Mouse (Mus musculus): Measurements from ENCODE around the gene Kmt2c. TPM values are rescaled to one million over a fixed set of nuclear protein-coding genes. Genes with fewer than 3 reads are reported as not detected.
"Not testable (repeated sequence)": the region's sequence is repeated elsewhere in the genome, so short reads cannot be mapped to it uniquely, and the experiment has no call there.

Kmt2c gene
- polyA plus RNA-seq, 1 experiment: 15.4 TPM

- peaks cover 5% of the 10 kb centered on the region for H3K4me1 ChIP-seq (ENCODE audit: control insufficient read depth, insufficient read depth, insufficient read length, low read length)
- H3K4me3 ChIP-seq (ENCODE audit: insufficient read depth, low read depth, low read length): peak overlapping the region; percentile 88
- H3K27ac ChIP-seq (replicated peaks; ENCODE audit: low read depth, low read length): peak overlapping the region; percentile 64
These were observed 1.2 kb downstream of the Kmt2c start for GRCm38 (mm10) chr5:25497369-25497719.

DNA sequence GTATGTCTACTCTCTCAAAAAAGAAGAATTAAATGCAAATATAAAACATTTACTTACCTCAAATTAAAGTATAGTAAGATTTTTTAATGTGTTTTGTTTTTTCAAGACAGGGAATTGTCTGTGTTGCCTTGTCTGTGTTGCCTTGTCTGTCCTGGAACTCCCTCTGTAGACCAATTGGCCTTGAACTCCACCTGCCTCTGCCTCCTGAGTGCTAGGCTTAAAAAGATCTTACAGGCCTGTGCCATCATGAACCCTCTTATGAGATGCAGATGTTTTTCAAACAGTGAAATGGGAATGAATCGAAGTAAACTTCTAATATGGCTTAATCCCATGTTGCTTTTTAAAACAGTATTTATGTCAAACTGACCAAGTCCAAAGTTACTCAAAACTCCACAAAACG is 1.9 kb downstream of the Kmt2c start:
- Histone ChIP-seq H3K4me3 (ENCODE audit: insufficient read depth, low read depth, low read length) (no peak overlapping the region), H3K27ac (replicated peaks; ENCODE audit: low read depth, low read length) (no peak overlapping the region)

GRCm38 (mm10) chr5:25478863-25479262 is 19.7 kb downstream of the Kmt2c start:
- no peak overlapping the region for H3K27ac ChIP-seq (replicated peaks; ENCODE audit: low read depth, low read length)
- no peak overlapping the region for H3K4me3 ChIP-seq (ENCODE audit: insufficient read depth, low read depth, low read length)
- peaks cover 2% of the 10 kb centered on the region; the same call in 1 of the 2 replicates for H3K4me1 ChIP-seq (ENCODE audit: control insufficient read depth, insufficient read depth, insufficient read length, low read length)

More for the DNA sequence above, 1.9 kb downstream of the Kmt2c start:
- peaks cover 8% of the 10 kb centered on the region for H3K4me1 ChIP-seq (ENCODE audit: control insufficient read depth, insufficient read depth, insufficient read length, low read length)

DNA sequence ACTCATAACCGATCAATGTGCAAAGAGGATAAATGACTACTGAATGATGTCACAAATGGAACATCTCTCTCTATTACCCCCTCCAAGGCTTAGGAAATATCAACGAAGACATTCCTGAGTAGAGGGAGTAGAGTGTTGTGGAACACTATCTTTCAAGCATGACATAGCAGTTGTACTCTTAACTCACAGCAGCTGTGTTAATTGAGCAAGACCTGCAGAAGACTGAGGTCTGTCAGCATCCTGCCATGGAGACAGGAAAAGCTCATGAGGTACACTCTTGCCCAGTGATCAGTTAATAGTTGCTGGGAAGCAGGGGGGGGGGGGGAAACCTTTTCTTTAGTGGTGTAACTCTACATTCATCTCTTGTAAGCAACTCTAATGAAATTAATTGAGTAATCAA is 22.8 kb downstream of the Kmt2c start:
- peaks cover 3% of the 10 kb centered on the region; the same call in 1 of the 2 replicates for H3K4me1 ChIP-seq (ENCODE audit: control insufficient read depth, insufficient read depth, insufficient read length, low read length)
- no peak overlapping the region for H3K4me3 ChIP-seq (ENCODE audit: insufficient read depth, low read depth, low read length)
- H3K27ac ChIP-seq (replicated peaks; ENCODE audit: low read depth, low read length): no peak overlapping the region

DNA sequence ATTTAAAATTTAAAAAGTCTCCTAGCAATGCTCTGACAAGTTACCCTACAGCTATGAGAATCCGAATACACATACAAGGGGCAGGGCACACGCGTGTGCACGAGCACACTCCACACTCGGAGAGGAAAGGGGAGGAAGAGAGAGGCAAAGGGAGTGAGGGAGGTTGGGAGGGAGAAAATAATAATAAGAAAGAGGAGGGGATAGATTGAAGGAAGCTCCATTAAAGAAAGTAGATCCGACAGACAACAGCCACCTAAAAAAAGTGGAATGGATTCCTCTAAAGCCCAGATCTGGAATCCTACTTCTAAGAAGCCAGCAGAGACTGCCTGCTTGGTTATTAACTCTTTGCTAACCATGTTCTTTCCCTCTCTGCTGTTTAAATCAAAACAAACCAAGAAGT is 26.5 kb downstream of the Kmt2c start:
- peaks cover 3% of the 10 kb centered on the region; the same call in 1 of the 2 replicates for H3K4me1 ChIP-seq (ENCODE audit: control insufficient read depth, insufficient read depth, insufficient read length, low read length)
- no peak overlapping the region for H3K27ac ChIP-seq (replicated peaks; ENCODE audit: low read depth, low read length)
- peak overlapping the region; percentile 38 for H3K4me3 ChIP-seq (ENCODE audit: insufficient read depth, low read depth, low read length)

DNA sequence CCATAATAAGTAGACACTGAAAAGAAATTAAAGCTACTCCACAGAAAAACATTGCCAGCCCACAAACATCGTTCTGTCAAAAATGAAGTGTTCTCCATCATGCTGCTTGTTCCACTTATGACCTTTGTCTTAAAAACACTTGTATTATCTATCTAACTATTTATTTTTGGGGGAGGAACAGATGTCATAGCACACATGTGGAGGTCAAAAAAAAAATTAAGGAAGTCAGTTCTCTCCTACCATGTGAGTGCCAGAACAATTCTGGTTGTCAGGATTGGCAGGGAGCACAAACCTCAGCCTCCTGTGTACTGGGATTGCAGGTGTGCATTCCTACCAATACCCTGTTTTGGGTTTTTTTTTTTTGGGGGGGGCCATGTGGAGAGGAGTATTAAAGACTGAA is 36.6 kb downstream of the Kmt2c start:
- H3K4me1 ChIP-seq (ENCODE audit: control insufficient read depth, insufficient read depth, insufficient read length, low read length): peaks cover 5% of the 10 kb centered on the region
- H3K27ac ChIP-seq (replicated peaks; ENCODE audit: low read depth, low read length): no peak overlapping the region
- no peak overlapping the region for H3K4me3 ChIP-seq (ENCODE audit: insufficient read depth, low read depth, low read length)

DNA sequence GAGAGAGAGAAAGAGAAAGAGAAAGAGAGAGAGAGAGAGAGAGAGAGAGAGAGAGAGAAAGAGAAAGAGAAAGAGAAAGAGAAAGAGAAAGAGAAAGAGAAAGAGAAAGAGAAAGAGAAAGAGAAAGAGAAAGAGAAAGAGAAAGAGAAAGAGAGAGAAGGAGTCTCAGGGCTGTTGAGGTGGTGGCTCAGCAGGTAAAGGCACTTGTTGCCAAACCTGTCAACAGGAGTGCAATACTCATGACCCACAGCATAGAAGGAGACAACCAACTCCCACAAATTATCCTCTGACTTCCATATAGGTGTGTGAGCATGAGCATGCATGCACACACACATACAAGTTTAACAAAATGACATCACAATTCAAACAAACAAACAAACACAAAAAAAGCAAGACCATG is 43.2 kb downstream of the Kmt2c start:
- H3K27ac ChIP-seq (replicated peaks; ENCODE audit: low read depth, low read length); H3K4me1 ChIP-seq (ENCODE audit: control insufficient read depth, insufficient read depth, insufficient read length, low read length); H3K4me3 ChIP-seq (ENCODE audit: insufficient read depth, low read depth, low read length): not testable (repeated sequence)

DNA sequence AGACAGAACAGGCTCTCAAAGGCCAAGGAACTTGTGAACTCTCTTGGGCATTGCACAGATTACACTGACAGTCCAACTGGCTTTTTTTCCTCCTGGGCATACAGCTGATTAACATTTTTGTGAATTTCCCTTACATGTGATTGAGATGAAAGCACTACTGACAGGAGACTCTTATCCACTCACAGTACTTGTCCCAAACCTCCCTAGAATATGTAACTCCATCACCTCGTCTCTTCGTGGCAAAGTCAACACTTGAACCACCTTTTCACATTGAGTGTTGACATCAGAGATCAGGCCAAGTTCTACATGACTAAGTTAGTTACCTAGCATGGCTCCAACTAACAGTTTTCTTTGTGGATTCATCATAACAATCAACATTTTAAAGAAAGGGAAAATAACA is 45.9 kb downstream of the Kmt2c start:
- Histone ChIP-seq H3K4me1 (ENCODE audit: control insufficient read depth, insufficient read depth, insufficient read length, low read length) (peaks cover 7% of the 10 kb centered on the region), H3K4me3 (ENCODE audit: insufficient read depth, low read depth, low read length) (no peak overlapping the region), H3K27ac (replicated peaks; ENCODE audit: low read depth, low read length) (no peak overlapping the region)

DNA sequence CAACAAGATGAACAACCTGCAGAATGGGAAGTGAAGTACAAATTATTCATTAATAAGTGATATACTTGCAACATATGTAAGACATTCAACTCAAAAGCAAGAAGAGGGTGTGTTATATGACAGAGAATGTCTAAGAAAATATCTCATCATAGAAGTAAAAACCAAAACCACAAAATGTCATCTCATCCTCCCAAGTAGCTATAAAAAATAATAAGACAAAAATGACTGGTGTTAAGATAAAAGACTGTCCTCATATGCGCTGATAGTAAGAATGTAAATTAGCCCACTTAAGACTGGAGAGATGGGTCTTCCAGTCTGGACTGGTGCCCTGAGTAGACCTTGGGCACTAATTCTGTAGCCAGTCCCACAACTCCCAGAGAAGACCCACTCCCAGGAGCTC is 61.1 kb downstream of the Kmt2c start:
- H3K27ac ChIP-seq (replicated peaks; ENCODE audit: low read depth, low read length): no peak overlapping the region
- no peaks in the 10 kb centered on the region for H3K4me1 ChIP-seq (ENCODE audit: control insufficient read depth, insufficient read depth, insufficient read length, low read length)
- no peak overlapping the region for H3K4me3 ChIP-seq (ENCODE audit: insufficient read depth, low read depth, low read length)

GRCm38 (mm10) chr5:25436081-25436480 is 62.5 kb downstream of the Kmt2c start:
- H3K27ac ChIP-seq (replicated peaks; ENCODE audit: low read depth, low read length): no peak overlapping the region
- H3K4me1 ChIP-seq (ENCODE audit: control insufficient read depth, insufficient read depth, insufficient read length, low read length): no peaks in the 10 kb centered on the region
- H3K4me3 ChIP-seq (ENCODE audit: insufficient read depth, low read depth, low read length): no peak overlapping the region

DNA sequence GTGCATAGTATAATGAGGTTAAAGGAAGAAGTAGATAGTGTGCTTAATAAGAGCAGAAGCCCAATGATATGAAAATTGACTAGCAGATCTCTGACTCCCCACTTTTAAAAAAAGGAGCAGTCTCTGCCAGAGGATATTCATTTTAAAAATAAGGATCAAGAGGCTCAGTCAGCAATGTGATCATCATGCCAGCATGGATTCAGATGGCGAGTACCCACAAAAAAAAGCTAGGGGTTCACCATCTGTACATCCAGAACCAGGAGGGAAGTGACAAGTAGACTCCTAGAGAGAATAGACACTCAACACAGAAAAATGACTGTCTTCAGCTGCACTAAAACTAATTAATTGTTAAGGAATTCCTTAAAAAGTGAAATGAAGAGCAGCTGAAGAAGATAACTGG is 76.0 kb downstream of the Kmt2c start:
- Histone ChIP-seq H3K4me1 (ENCODE audit: control insufficient read depth, insufficient read depth, insufficient read length, low read length) (no peaks in the 10 kb centered on the region), H3K27ac (replicated peaks; ENCODE audit: low read depth, low read length) (no peak overlapping the region), H3K4me3 (ENCODE audit: insufficient read depth, low read depth, low read length) (no peak overlapping the region)

DNA sequence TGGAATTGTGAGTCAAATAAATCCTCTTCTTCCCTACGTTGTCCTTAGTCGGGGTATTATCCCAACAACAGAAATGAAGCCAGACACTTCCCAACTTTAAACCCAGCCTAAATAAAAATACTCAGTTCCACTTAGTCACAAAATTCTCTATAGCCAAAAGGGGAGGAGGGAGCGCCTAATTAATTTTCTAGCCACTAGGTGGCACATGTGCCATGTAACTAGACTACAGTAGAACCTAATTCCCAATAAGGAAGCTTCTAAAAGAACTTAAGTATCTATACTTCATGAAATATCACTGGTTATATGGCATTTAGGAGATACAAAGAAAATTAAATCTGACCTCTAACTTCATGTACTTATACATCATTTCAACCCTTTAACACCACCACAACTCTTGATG is 78.0 kb downstream of the Kmt2c start:
- Histone ChIP-seq H3K27ac (replicated peaks; ENCODE audit: low read depth, low read length) (no peak overlapping the region), H3K4me3 (ENCODE audit: insufficient read depth, low read depth, low read length) (no peak overlapping the region), H3K4me1 (ENCODE audit: control insufficient read depth, insufficient read depth, insufficient read length, low read length) (no peaks in the 10 kb centered on the region)

DNA sequence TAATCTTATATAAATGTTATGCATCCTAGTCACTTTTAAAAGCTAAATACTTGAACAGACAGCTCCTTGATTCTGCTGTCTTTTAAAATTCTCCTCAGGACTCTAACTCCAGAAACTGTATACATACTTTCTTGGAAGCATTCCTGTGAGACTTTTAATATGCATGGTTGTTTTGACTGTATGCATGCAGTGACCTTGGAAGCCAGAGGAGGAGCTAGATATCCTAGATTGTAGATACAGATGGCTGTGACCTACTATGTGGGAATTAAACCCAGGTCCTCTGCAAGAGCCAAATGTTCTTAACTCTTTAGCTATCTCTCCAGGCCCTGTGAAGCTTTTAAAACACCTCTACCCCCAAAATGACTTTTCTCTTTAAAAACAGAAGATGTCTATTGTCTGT is 83.2 kb downstream of the Kmt2c start:
- Histone ChIP-seq H3K27ac (replicated peaks; ENCODE audit: low read depth, low read length) (no peak overlapping the region), H3K4me1 (ENCODE audit: control insufficient read depth, insufficient read depth, insufficient read length, low read length) (no peaks in the 10 kb centered on the region), H3K4me3 (ENCODE audit: insufficient read depth, low read depth, low read length) (no peak overlapping the region)

- no peak overlapping the region for H3K27ac ChIP-seq (replicated peaks; ENCODE audit: low read depth, low read length)
- no peaks in the 10 kb centered on the region for H3K4me1 ChIP-seq (ENCODE audit: control insufficient read depth, insufficient read depth, insufficient read length, low read length)
- no peak overlapping the region for H3K4me3 ChIP-seq (ENCODE audit: insufficient read depth, low read depth, low read length)
These were observed 101.9 kb downstream of the Kmt2c start for GRCm38 (mm10) chr5:25396727-25397126.

DNA sequence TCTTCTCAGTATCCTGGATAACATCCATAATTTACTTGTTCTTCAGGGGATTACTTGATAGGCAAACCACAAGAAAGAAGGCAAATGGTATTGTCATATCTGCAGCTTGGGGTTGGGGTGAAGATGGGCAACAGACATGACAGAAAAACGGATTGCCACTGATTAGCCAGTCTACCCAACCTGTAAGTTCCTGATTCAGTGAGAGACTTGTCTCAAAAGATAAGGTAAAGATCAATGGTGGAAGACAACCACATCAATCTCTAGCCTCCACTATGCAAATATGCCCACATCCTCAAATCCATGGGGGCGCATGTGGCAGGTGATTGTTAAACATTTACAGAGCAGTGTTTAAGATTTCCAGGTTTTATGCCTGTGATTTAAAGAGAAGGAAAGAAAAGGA is 105.9 kb downstream of the Kmt2c start:
- Histone ChIP-seq H3K27ac (replicated peaks; ENCODE audit: low read depth, low read length) (no peak overlapping the region), H3K4me1 (ENCODE audit: control insufficient read depth, insufficient read depth, insufficient read length, low read length) (no peaks in the 10 kb centered on the region), H3K4me3 (ENCODE audit: insufficient read depth, low read depth, low read length) (no peak overlapping the region)

- Histone ChIP-seq H3K4me3 (ENCODE audit: insufficient read depth, low read depth, low read length) (no peak overlapping the region), H3K4me1 (ENCODE audit: control insufficient read depth, insufficient read depth, insufficient read length, low read length) (no peaks in the 10 kb centered on the region; the same call in 1 of the 2 replicates), H3K27ac (replicated peaks; ENCODE audit: low read depth, low read length) (no peak overlapping the region)
These were observed 115.0 kb downstream of the Kmt2c start for GRCm38 (mm10) chr5:25383581-25383980.

DNA sequence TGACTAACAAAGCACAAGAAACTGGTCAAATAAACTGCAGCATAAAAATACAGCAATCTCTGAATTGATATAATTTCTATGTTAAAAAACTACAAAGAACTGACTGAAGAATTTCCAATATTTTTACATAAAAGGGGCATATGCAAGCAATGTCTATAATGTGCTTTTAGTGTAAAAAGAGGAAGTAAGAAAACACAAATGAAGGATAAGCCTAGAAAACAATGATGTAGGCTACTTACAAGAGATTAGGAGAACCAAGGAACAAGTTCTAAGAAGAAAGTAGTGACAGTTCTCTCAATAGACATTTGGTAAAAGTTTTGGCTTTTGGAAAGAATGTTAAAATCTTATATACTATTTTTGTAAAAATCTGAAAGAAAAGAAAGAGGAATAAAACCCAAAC is 119.4 kb downstream of the Kmt2c start:
- Histone ChIP-seq H3K27ac (replicated peaks; ENCODE audit: low read depth, low read length) (no peak overlapping the region), H3K4me1 (ENCODE audit: control insufficient read depth, insufficient read depth, insufficient read length, low read length) (no peaks in the 10 kb centered on the region; the same call in 1 of the 2 replicates), H3K4me3 (ENCODE audit: insufficient read depth, low read depth, low read length) (no peak overlapping the region)
